Mouse (Mus musculus): ENCODE measurements around the gene Lysmd4.
"Not testable (repeated sequence)": the region's sequence is repeated elsewhere in the genome, so short reads cannot be mapped to it uniquely, and the experiment has no call there.

Gene Lysmd4

GRCm38 (mm10) chr7:67232504-67232903, 10.2 kb downstream of the Lysmd4 start:
- DNase-seq, result no peak

- DNase-seq, result no peak
These were observed 12.5 kb downstream of the Lysmd4 start for GRCm38 (mm10) chr7:67234797-67235196.

- DNase-seq, result no peak
These were observed 14.0 kb downstream of the Lysmd4 start for GRCm38 (mm10) chr7:67236351-67236750.

GRCm38 (mm10) chr7:67237752-67238151, 15.4 kb downstream of the Lysmd4 start:
- no peak for DNase-seq

- DNase-seq, result no peak
These were observed 19.6 kb downstream of the Lysmd4 start for GRCm38 (mm10) chr7:67241969-67242368.

GRCm38 (mm10) chr7:67243121-67243893, 21.0 kb downstream of the Lysmd4 start:
- DNase-seq, result no peak

- no peak for DNase-seq
These were observed 21.5 kb downstream of the Lysmd4 start for GRCm38 (mm10) chr7:67243894-67244282.

GRCm38 (mm10) chr7:67245255-67245654, 22.9 kb downstream of the Lysmd4 start:
- no peak for DNase-seq

GRCm38 (mm10) chr7:67246067-67246466, 23.7 kb downstream of the Lysmd4 start:
- DNase-seq, result no peak

GRCm38 (mm10) chr7:67259828-67260563, 37.7 kb downstream of the Lysmd4 start:
- DNase-seq, result no peak

GRCm38 (mm10) chr7:67270447-67270846, 48.1 kb downstream of the Lysmd4 start:
- not testable (repeated sequence) for DNase-seq

GRCm38 (mm10) chr7:67283581-67283980, 61.2 kb downstream of the Lysmd4 start:
- no peak for DNase-seq

- DNase-seq, result no peak
These were observed 65.1 kb downstream of the Lysmd4 start for GRCm38 (mm10) chr7:67287456-67287855.

- DNase-seq, result no peak
These were observed 69.0 kb downstream of the Lysmd4 start for GRCm38 (mm10) chr7:67291356-67291755.

GRCm38 (mm10) chr7:67296419-67296818, 74.1 kb downstream of the Lysmd4 start:
- no peak for DNase-seq

- DNase-seq, result no peak
These were observed 82.6 kb downstream of the Lysmd4 start for GRCm38 (mm10) chr7:67304937-67305336.

GRCm38 (mm10) chr7:67307078-67307477, 84.7 kb downstream of the Lysmd4 start:
- no peak for DNase-seq

- no peak for DNase-seq
These were observed 85.8 kb downstream of the Lysmd4 start for GRCm38 (mm10) chr7:67308102-67308501.

GRCm38 (mm10) chr7:67310151-67310550, 87.8 kb downstream of the Lysmd4 start:
- no peak for DNase-seq

- no peak for DNase-seq
These were observed 90.9 kb downstream of the Lysmd4 start for GRCm38 (mm10) chr7:67313200-67313599.

- DNase-seq, result no peak
These were observed 96.4 kb downstream of the Lysmd4 start for GRCm38 (mm10) chr7:67318697-67319096.

- DNase-seq, result no peak
These were observed 98.0 kb downstream of the Lysmd4 start for GRCm38 (mm10) chr7:67320359-67320758.

- DNase-seq, result no peak
These were observed 119.8 kb downstream of the Lysmd4 start for GRCm38 (mm10) chr7:67342067-67342625.

- DNase-seq, result no peak
These were observed 122.1 kb downstream of the Lysmd4 start for GRCm38 (mm10) chr7:67344443-67344842.

Data from thymus, postnatal 25 days (tissue).